Mouse (Mus musculus): ENCODE data around the gene Tarbp1.
"Not testable (repeated sequence)": the region's sequence is repeated elsewhere in the genome, so short reads cannot be mapped to it uniquely, and the experiment has no call there.

The Tarbp1 gene

GRCm38 (mm10) chr8:126420834-126421233, 54.0 kb downstream of the Tarbp1 start:
- DNase-seq (ENCODE audit: extremely low read depth, low read depth, low spot score), result no peak

GRCm38 (mm10) chr8:126405030-126405429, 69.8 kb downstream of the Tarbp1 start:
- no peak for DNase-seq (ENCODE audit: extremely low read depth, low read depth, low spot score)

DNA sequence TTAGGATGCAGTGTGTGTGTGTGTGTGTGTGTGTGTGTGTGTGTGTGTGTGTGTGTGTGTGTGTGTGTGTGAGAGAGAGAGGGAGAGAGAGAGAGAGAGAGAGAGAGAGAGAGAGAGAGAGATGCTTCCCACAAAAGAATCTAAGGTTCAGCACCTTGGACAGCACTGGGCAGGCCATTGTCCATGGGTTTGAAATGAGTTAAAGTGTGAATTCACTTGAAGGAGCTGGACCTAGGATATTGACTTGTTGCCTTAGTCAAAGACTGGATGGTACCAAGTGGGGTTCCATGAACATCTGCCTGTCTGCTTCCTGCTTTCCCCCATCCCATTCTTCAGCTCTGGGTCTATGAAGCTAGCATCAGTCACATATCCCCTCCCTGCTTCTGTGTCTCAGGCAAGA, 70.3 kb downstream of the Tarbp1 start:
- not testable (repeated sequence) for DNase-seq (ENCODE audit: extremely low read depth, low read depth, low spot score)

DNA sequence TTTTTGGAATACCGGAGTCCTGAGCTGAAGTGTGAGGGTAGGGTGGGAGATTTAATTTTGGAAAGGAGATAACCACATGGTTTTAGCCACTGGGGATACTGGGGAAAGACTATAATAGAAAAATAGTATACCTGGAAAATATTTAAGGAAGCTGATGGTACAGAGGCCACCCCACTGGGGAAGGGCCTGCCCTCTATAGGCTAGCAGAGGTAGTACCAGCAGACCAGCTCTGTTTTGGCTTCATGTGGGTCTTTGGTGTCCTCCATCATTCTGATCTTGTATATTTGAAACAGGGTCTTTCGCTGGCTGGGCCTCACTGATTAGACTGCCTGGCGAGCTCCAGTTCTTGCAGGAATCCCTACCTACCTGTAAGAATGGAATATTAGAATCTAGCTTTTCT, 76.5 kb downstream of the Tarbp1 start:
- no peak for DNase-seq (ENCODE audit: extremely low read depth, low read depth, low spot score)

GRCm38 (mm10) chr8:126395917-126396316, 78.9 kb downstream of the Tarbp1 start:
- DNase-seq (ENCODE audit: extremely low read depth, low read depth, low spot score), result no peak

- DNase-seq (ENCODE audit: extremely low read depth, low read depth, low spot score), result no peak
Measured at GRCm38 (mm10) chr8:126395386-126395785, 79.5 kb downstream of the Tarbp1 start.

GRCm38 (mm10) chr8:126391541-126391940, 83.3 kb downstream of the Tarbp1 start:
- peak; percentile 66 for DNase-seq (ENCODE audit: extremely low read depth, low read depth, low spot score)

DNA sequence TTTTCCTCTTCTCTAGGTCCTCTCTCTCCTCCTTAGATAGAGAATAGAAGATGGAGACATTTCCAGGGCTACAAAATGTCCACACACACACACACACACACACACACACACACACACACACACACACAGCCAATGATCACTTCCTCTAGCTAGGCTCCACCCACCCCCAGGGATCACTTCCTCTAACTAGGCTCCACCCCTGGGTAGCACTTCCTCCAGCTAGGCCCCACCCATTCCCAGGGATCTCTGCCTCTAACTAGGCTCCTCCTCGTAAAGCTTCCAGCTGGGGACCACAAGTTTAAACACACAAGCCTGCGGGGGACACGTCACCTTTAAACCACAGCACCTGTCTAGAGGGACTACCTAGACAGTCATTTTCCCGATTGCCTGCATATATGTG, 87.3 kb downstream of the Tarbp1 start:
- DNase-seq (ENCODE audit: extremely low read depth, low read depth, low spot score), result no peak

DNA sequence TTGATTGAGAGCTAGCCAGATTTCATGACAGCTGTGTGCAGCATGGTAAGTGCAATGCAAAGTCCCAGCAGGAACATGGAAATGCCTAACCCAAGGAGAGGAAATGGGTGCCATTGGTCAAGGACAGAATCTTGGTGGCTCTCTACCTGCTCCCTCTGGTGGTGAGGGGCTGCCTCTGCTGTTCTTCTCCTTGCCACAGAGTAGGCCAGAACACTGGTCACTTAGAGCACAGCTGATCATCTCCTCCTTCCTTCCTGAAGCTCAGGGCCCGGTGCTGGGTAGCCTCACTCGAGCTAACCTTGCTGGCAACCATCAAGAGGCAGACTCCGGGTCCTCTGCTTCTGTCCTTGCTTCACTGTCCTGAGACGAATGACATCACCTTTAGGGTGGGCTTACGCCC, 92.1 kb downstream of the Tarbp1 start:
- DNase-seq (ENCODE audit: extremely low read depth, low read depth, low spot score), result no peak

DNA sequence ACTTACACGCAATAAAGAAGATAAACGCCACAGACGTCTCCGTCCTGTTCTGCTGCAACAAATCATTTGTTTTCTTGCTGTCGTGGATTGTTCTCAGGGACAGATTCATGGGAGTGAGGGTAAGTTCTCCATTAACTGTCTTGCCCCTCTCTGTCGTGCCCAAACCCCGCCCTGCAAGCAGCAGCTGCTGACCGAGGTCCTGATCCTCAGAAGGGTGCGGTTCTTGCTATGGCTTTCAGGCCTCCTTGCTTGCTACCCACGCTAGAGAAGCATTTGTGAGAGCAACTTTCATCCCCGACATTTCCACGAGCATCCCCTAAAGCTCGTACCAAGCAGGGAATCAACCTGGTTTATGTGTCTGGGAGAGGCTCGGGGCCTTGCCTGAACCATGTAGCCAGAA, 92.6 kb downstream of the Tarbp1 start:
- DNase-seq (ENCODE audit: extremely low read depth, low read depth, low spot score), result no peak

GRCm38 (mm10) chr8:126381299-126381698, 93.6 kb downstream of the Tarbp1 start:
- no peak for DNase-seq (ENCODE audit: extremely low read depth, low read depth, low spot score)

DNA sequence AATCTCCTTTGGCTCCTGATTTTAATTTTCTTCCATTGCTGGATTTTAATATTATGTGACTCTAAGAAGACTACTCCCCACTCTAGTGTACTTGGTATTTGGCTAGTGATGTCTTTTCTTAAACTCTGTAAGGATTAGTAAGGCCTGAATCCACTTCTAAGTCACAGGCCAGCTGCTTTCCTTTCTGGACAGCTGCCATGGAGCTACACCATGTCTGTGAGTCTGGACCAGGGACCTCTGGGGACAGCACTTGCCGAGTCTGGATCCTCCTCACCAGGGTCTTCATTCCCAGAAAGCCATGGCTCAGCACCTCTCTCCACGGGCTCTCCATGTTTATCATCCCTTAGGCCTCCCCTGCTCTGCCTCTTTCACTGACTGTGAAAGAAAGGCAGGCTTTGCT, 94.7 kb downstream of the Tarbp1 start:
- DNase-seq (ENCODE audit: extremely low read depth, low read depth, low spot score), result no peak

DNA sequence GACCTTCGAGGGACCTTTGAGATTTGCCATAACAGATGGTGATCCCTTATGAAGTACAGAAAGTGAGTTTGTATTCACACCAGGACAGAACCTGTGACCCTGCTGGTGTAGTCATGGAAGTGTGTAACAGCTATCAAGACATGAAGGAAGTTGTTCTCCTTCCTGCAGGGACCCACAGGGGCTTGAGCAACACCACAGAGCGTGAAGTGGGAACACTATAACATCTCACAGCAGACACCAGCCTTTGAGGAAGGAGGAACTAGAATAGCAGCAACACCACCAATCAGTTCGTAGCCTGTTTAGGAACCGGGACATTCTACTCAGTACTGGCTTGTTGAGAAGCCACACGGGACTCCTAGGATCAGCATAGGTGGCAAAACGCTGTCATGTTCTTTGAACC, 95.3 kb downstream of the Tarbp1 start:
- no peak for DNase-seq (ENCODE audit: extremely low read depth, low read depth, low spot score)

Measured in fat pad, adult 2 months (tissue).